Mouse (Mus musculus) erythroid progenitor cell, adult 5-6 weeks (primary cell): ENCODE measurements around the gene Gm281. TPM values are rescaled to one million over a fixed set of nuclear protein-coding genes. Genes with fewer than 3 reads are reported as not detected.
"Not testable (repeated sequence)": the region's sequence is repeated elsewhere in the genome, so short reads cannot be mapped to it uniquely, and the experiment has no call there.

Experiments
- ATAC-seq: replicated peaks from 2 replicates; pipeline ENCODE4 v1.8.0; 2016; ENCODE audit warnings: moderate number of reproducible peaks, mild to moderate bottlenecking, moderate TSS enrichment, inconsistent platforms; ENCODE audit not compliant: poor library complexity, low FRiP score, severe bottlenecking
- total RNA-seq, 2 experiments: library from RNA; stranded (forward) in 1 of 2; stranded (reverse) in 1 of 2; fragments of 150-400 nt in 1 of 2; fragments of 186-747, 209-891 nt in 1 of 2; gene quantifications; 2 replicates each; pipeline versions ENCODE4 v1.2.3 to v1.2.4; 2015 to 2017; ENCODE audit warnings: low replicate concordance in 2 of 2

The Gm281 gene
- not detected in 2 replicates for total RNA-seq (2015; ENCODE audit: low replicate concordance)
- not detected in 2 replicates for total RNA-seq (2017; ENCODE audit: low replicate concordance)

- no peak for ATAC-seq
These were observed at the start of gene Gm281 for GRCm38 (mm10) chr14:13914387-13915082. Gene Gm281 (minus strand): TSS chr14:13914478.

- no peak for ATAC-seq
These were observed 49.2 kb upstream of the Gm281 start for GRCm38 (mm10) chr14:13963527-13963926.

GRCm38 (mm10) chr14:13962476-13962875, 48.2 kb upstream of the Gm281 start:
- ATAC-seq = no peak

DNA sequence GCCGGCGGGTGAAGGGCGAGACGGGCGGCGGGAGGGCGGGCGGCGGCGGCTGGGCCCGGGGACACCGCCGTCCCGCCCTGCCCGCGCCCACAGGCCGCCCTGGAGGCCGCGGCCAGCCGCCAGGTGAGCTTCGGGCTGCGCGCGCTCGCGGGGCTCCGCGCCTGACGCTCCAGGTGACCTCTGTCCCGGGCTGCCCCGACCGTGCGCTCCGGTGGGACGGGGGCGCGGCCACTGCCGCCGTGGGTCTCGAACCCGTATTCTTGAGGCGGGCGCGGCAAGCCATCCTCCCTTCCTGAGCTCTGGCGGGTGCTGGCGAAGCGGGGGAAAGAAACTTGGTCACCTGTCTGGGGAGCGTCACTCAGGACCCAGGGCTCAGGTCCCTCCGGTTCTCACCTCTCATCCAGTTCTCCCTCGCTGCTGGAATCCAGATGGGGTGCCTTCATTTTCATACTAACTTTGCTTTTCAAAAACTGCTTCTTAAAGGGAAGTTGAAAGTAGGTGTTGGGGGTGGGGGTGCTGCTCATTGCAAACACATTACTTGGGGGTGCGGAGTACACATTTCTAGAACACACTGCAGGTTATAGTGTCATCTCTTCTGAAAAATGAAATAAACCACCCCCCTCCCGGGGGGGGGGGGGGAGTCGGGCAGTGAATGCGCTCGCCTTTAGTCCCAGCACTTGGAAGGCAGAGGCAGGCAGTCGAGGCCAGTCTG, 47.3 kb upstream of the Gm281 start, which contains the start of the genes Atxn7 and Thoc7:
Gene Atxn7 (plus strand): TSS at position 40 of the 712 bp plus-strand sequence.
Gene Thoc7 (minus strand): TSS at position 452 of the 712 bp plus-strand sequence.
- ATAC-seq = peak; percentile 31

GRCm38 (mm10) chr14:13960482-13961325, 46.4 kb upstream of the Gm281 start:
- ATAC-seq = peak; percentile 62

- peak; percentile 67 for ATAC-seq
These were observed 45.8 kb upstream of the Gm281 start for GRCm38 (mm10) chr14:13960079-13960478.

- not testable (repeated sequence) for ATAC-seq
These were observed 37.9 kb upstream of the Gm281 start for GRCm38 (mm10) chr14:13952151-13952550.

- ATAC-seq = 0 out of 2 replicates have a peak, but pooled peaks have one; percentile 54
These were observed 36.1 kb upstream of the Gm281 start for GRCm38 (mm10) chr14:13950401-13950800.

DNA sequence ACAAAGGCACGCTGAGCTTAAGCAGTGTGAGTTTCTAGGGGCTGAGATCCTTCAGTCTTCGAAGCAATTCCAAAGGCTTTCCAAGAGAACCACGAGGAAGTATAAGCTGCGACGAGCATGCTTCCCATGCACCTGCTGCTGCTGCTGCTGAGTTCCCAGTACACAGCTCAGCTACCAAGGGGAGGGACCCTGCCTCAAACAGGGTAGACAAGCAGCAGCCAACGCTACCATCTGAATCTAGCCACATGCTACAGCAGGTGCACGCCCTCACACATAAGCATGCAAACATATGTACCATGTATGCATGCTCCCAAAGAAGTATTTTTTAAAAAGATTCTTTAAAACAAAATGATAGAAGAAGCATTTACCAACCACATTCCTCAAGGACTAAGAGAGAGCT, 34.1 kb upstream of the Gm281 start:
- ATAC-seq = no peak

- no peak for ATAC-seq
These were observed 30.4 kb upstream of the Gm281 start for GRCm38 (mm10) chr14:13944686-13945085.

- peak; percentile 34; the same call in 1 of the 2 replicates for ATAC-seq
These were observed 19.7 kb upstream of the Gm281 start for GRCm38 (mm10) chr14:13934052-13934371.

- ATAC-seq = peak; percentile 39; the same call in 1 of the 2 replicates
These were observed 19.2 kb upstream of the Gm281 start for GRCm38 (mm10) chr14:13933290-13934051.

- ATAC-seq = no peak
These were observed 3.4 kb upstream of the Gm281 start for GRCm38 (mm10) chr14:13917630-13918029.

- no peak for ATAC-seq
These were observed 2.9 kb upstream of the Gm281 start for GRCm38 (mm10) chr14:13917208-13917607.

- ATAC-seq = no peak
These were observed 929 bp upstream of the Gm281 start for GRCm38 (mm10) chr14:13915207-13915606.

GRCm38 (mm10) chr14:13910148-13910547, 4.1 kb downstream of the Gm281 start:
- ATAC-seq = no peak

GRCm38 (mm10) chr14:13907145-13907544, 7.1 kb downstream of the Gm281 start:
- ATAC-seq = no peak

DNA sequence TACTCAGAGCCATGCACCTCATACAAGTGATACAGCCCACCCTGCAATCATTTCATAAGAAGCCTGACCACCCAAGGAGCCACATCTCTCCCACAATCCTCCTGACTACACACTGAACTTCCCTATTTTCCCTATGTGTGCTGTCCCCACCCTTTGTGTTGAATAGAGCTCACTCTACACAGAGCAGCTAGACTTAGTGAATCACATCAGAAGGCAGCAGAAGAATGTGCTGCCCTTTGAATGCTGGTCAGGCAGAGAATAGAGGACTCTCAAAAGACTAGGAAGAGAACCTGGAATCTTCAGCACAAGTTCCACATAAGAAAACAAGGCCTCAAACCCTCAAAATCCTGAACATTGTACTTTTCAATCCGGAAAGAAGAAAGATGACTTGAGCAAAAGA, 7.8 kb downstream of the Gm281 start:
- ATAC-seq = no peak

DNA sequence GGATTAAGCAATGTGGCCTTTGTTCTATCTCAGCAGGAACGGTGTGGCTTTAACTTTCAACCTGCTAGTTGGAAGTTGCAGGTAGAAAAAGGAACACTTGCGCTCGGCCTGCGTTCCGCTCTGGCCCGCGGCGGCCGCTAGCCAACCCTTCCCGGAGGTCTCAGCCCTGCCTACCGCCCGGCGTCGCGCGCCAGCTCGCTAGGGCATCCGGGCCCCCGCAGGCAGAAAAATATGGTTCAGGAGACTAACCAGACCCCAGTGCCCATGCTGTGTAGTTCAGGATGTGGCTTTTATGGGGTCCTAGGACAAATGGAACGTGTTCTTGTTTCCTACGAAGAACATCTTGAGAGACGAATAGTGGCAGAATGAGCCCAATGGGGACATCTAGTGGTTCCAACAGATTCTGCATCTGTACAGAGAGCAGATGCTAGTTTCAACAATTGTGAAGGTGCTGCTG, 12.6 kb downstream of the Gm281 start:
- no peak for ATAC-seq
